Mouse (Mus musculus): ENCODE measurements around the gene Tpx2. TPM values are rescaled to one million over a fixed set of nuclear protein-coding genes. Genes with fewer than 3 reads are reported as not detected.

The Tpx2 gene
- polyA plus RNA-seq, 1 experiment = 16.1 TPM

DNA sequence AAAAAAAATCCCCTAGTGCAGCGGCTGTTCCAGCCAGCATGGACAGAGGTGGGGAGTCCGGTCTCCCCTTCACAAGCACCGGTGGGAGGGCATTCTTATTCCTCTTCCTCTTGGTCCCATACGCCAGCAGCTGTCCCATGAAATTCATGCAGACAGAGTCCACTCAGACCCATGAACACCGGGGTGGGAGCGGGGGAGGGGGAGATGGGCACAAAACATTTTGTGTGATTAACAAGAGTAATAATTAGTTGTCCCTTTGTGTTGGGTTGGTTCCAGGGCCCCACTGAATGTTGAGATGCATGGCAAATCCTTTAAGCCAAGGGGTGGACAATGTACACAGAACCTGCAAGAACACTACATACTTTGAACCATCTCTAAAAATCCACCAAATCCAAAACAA, 93.3 kb downstream of the Tpx2 start:
- Histone ChIP-seq H3K4me1 (replicated peaks; ENCODE audit: control insufficient read depth, insufficient read depth, low read length) (peaks cover 12% of the 10 kb centered on the region; the same call in 1 of the 2 replicates), H3K36me3 (ENCODE audit: control insufficient read depth, insufficient read depth, low read length) (no peaks in the 10 kb centered on the region), H3K27me3 (ENCODE audit: control insufficient read depth, insufficient read depth, low read length) (peaks cover 5% of the 10 kb centered on the region; the same call in 1 of the 2 replicates), H3K4me3 (ENCODE audit: control insufficient read depth, insufficient read depth, low read length) (no peak overlapping the region), H3K27ac (ENCODE audit: control insufficient read depth, insufficient read depth, low read length) (no peak overlapping the region)
- TF ChIP-seq CTCF (IDR thresholded peaks at IDR 0.05; ENCODE audit: borderline replicate concordance, control insufficient read depth, extremely low read depth, insufficient read depth, low read length, poor library complexity) (no peak), POLR2A (IDR thresholded peaks at IDR 0.05; ENCODE audit: control insufficient read depth, extremely low read depth, insufficient read depth, low read length, poor library complexity) (no peak)
- 85% methylated on average over 6 of the region's 6 CpGs for WGBS
- no peak for DNase-seq

DNA sequence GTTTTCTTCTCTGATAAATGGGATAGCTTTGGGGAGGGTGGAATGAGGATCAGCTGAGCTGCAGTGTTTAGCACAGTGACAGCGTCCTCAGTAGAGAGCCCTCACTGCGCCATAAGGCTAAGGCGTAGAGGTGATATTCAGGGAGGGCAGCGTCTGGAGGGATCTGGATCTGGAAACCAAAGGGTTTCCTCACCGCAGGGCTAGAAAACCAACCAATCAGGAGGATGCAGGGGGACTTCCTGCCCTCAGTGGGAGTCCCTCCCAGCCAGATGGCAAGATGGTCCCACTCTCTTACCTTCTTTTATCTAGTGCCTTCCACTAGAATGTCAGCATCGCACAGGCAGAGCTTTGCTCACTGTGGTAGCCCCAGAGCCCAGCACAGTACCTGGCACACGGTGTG, 94.0 kb downstream of the Tpx2 start:
- H3K36me3 ChIP-seq (ENCODE audit: control insufficient read depth, insufficient read depth, low read length) = no peaks in the 10 kb centered on the region
- 20% methylated on average over 7 of the region's 7 CpGs for WGBS
- peaks cover 12% of the 10 kb centered on the region; the same call in 1 of the 2 replicates for H3K4me1 ChIP-seq (replicated peaks; ENCODE audit: control insufficient read depth, insufficient read depth, low read length)
- no peak overlapping the region for H3K27ac ChIP-seq (ENCODE audit: control insufficient read depth, insufficient read depth, low read length)
- no peak for DNase-seq
- no peak overlapping the region for H3K4me3 ChIP-seq (ENCODE audit: control insufficient read depth, insufficient read depth, low read length)
- peaks cover 5% of the 10 kb centered on the region; the same call in 1 of the 2 replicates for H3K27me3 ChIP-seq (ENCODE audit: control insufficient read depth, insufficient read depth, low read length)
- TF ChIP-seq CTCF (IDR thresholded peaks at IDR 0.05; ENCODE audit: borderline replicate concordance, control insufficient read depth, extremely low read depth, insufficient read depth, low read length, poor library complexity) = no peak

DNA sequence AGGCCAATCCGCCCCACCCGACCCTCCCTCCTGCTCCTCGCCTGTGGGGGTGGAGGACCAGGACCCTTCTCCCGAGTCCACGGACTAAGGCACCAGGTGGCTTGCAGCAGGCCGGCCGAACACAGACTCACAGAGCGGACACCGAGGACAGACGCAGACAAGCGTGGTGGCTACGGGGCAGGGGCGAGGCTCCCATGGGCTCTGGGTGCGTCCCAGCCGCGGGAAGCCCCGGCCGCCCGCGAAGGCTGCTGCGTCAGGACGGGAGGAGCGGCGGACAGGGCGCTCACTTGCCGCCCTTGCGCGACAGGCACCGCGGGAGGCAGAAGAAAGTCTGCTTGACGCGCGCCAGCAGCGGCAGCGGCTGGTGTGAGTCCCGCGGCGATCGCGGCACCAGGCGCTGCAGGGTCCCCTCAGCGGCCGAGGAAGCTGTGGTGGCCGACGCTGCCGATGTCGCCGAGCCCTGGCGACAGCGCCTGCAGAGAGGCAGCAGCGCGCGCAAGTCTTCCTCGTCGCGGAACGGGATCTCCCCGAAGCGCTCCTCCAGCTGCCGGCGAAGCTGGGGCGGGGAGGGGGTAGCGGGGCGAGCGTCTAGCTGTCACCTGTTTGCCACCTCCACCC, 95.2 kb downstream of the Tpx2 start:
- WGBS = 1% methylated on average over 65 of the region's 65 CpGs
- Histone ChIP-seq H3K4me3 (ENCODE audit: control insufficient read depth, insufficient read depth, low read length) (peak overlapping the region; percentile 27), H3K27ac (ENCODE audit: control insufficient read depth, insufficient read depth, low read length) (no peak overlapping the region), H3K4me1 (replicated peaks; ENCODE audit: control insufficient read depth, insufficient read depth, low read length) (peaks cover 12% of the 10 kb centered on the region; the same call in 1 of the 2 replicates), H3K27me3 (ENCODE audit: control insufficient read depth, insufficient read depth, low read length) (peaks cover 5% of the 10 kb centered on the region; the same call in 1 of the 2 replicates), H3K36me3 (ENCODE audit: control insufficient read depth, insufficient read depth, low read length) (no peaks in the 10 kb centered on the region)
- TF ChIP-seq POLR2A (IDR thresholded peaks at IDR 0.05; ENCODE audit: control insufficient read depth, extremely low read depth, insufficient read depth, low read length, poor library complexity) (no peak), CTCF (IDR thresholded peaks at IDR 0.05; ENCODE audit: borderline replicate concordance, control insufficient read depth, extremely low read depth, insufficient read depth, low read length, poor library complexity) (no peak)
- no peak for DNase-seq

DNA sequence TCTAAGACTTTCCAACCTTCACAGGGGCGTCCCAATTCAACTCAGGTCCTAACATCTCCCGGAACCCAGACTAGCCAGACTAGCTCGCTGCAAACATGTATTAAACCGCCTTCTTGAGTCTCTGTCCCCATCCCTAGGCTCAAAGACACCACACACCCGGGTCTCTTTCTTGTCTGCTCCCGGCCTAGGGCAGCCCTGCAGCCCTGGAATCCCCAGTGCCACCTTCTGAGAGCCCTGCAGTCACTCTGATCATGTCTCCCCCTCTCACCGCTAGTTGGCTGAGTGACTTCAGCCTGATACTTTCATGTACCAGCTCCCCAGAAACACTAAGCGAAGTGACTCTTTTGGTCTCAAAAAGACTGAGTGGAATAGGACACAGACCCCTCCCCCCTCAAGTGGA, 95.8 kb downstream of the Tpx2 start:
- TF ChIP-seq POLR2A (IDR thresholded peaks at IDR 0.05; ENCODE audit: control insufficient read depth, extremely low read depth, insufficient read depth, low read length, poor library complexity) (no peak), CTCF (IDR thresholded peaks at IDR 0.05; ENCODE audit: borderline replicate concordance, control insufficient read depth, extremely low read depth, insufficient read depth, low read length, poor library complexity) (no peak)
- Histone ChIP-seq H3K27me3 (ENCODE audit: control insufficient read depth, insufficient read depth, low read length) (peaks cover 5% of the 10 kb centered on the region; the same call in 1 of the 2 replicates), H3K36me3 (ENCODE audit: control insufficient read depth, insufficient read depth, low read length) (no peaks in the 10 kb centered on the region), H3K27ac (ENCODE audit: control insufficient read depth, insufficient read depth, low read length) (no peak overlapping the region), H3K4me1 (replicated peaks; ENCODE audit: control insufficient read depth, insufficient read depth, low read length) (peaks cover 12% of the 10 kb centered on the region; the same call in 1 of the 2 replicates), H3K4me3 (ENCODE audit: control insufficient read depth, insufficient read depth, low read length) (no peak overlapping the region)
- 9% methylated on average over 8 of the region's 8 CpGs for WGBS
- no peak for DNase-seq

DNA sequence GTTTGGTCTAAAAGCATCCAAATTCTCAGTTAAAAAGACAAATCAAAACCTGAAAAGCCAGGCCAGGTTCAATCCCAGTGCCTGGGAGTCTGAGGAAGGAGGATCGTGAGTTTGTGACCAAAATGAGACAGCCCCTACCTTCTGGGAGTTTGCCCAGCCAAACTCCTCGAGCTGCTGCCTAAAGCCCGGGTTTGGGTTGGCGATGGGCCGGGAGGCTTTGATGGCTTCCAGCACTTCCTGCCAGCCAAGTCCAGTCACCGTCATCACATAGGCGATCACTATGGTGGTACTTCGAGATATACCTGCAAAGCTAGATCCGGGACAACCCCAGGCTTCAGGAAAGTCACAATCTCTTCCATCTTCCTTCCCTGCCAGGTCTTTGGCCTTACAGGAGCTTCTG, 96.2 kb downstream of the Tpx2 start:
- no peak overlapping the region for H3K27ac ChIP-seq (ENCODE audit: control insufficient read depth, insufficient read depth, low read length)
- WGBS = 57% methylated on average over 9 of the region's 9 CpGs
- no peaks in the 10 kb centered on the region for H3K36me3 ChIP-seq (ENCODE audit: control insufficient read depth, insufficient read depth, low read length)
- TF ChIP-seq CTCF (IDR thresholded peaks at IDR 0.05; ENCODE audit: borderline replicate concordance, control insufficient read depth, extremely low read depth, insufficient read depth, low read length, poor library complexity) (no peak), POLR2A (IDR thresholded peaks at IDR 0.05; ENCODE audit: control insufficient read depth, extremely low read depth, insufficient read depth, low read length, poor library complexity) (no peak)
- no peak for DNase-seq
- no peak overlapping the region for H3K4me3 ChIP-seq (ENCODE audit: control insufficient read depth, insufficient read depth, low read length)
- peaks cover 12% of the 10 kb centered on the region; the same call in 1 of the 2 replicates for H3K4me1 ChIP-seq (replicated peaks; ENCODE audit: control insufficient read depth, insufficient read depth, low read length)
- H3K27me3 ChIP-seq (ENCODE audit: control insufficient read depth, insufficient read depth, low read length) = peaks cover 5% of the 10 kb centered on the region; the same call in 1 of the 2 replicates

Other genes with a start within 250 kb of the Tpx2 start
- gene Defb45, start 248.6 kb upstream of the Tpx2 start, polyA plus RNA-seq (2012; rRNA removed) = not detected in 2 replicates
- not detected in 2 replicates for gene Defb36, start 243.6 kb upstream of the Tpx2 start, polyA plus RNA-seq (2012; rRNA removed)
- gene Defb25, start 224.9 kb upstream of the Tpx2 start, polyA plus RNA-seq (2012; rRNA removed) = 1.7 and 2.0 TPM in 2 replicates
- gene Rem1, start 221.0 kb upstream of the Tpx2 start, polyA plus RNA-seq (2012; rRNA removed) = 2.9 and 3.3 TPM in 2 replicates
- 270 and 324 TPM in 2 replicates for gene H13, start 178.5 kb upstream of the Tpx2 start, polyA plus RNA-seq (2012; rRNA removed)
- gene Mcts2, start 160.9 kb upstream of the Tpx2 start, polyA plus RNA-seq (2012; rRNA removed) = 4.2 and 4.4 TPM in 2 replicates
- 54.6 and 66.4 TPM in 2 replicates for gene Id1, start 111.7 kb upstream of the Tpx2 start, polyA plus RNA-seq (2012; rRNA removed)
- gene Cox4i2, start 93.8 kb upstream of the Tpx2 start, polyA plus RNA-seq (2012; rRNA removed) = 1.6 and 1.9 TPM in 2 replicates
- gene Bcl2l1, start 16.2 kb upstream of the Tpx2 start, polyA plus RNA-seq (2012; rRNA removed) = 205 and 207 TPM in 2 replicates
- gene Mylk2, start 63.4 kb downstream of the Tpx2 start, polyA plus RNA-seq (2012; rRNA removed) = 0.20 and 0.34 TPM in 2 replicates
- gene Foxs1, start 85.2 kb downstream of the Tpx2 start, polyA plus RNA-seq (2012; rRNA removed) = 7.7 and 8.6 TPM in 2 replicates
- 3.8 and 5.7 TPM in 2 replicates for gene Dusp15, start 103.7 kb downstream of the Tpx2 start, polyA plus RNA-seq (2012; rRNA removed)
- 2.0 and 2.1 TPM in 2 replicates for gene Ttll9, start 114.5 kb downstream of the Tpx2 start, polyA plus RNA-seq (2012; rRNA removed)
- gene Pdrg1, start 167.5 kb downstream of the Tpx2 start, polyA plus RNA-seq (2012; rRNA removed) = 68.0 and 93.1 TPM in 2 replicates
- 0.06 and 0.16 TPM in 2 replicates for gene Xkr7, start 183.9 kb downstream of the Tpx2 start, polyA plus RNA-seq (2012; rRNA removed)
- 4.9 and 9.2 TPM in 2 replicates for gene Ccm2l, start 218.0 kb downstream of the Tpx2 start, polyA plus RNA-seq (2012; rRNA removed)

Data from thymus, adult 2 months (tissue).